Mouse (Mus musculus): ENCODE results near the gene Mlxip.

Mlxip gene

GRCm38 (mm10) chr5:123379504-123379931 lies 15.1 kb upstream of the Mlxip start:
- intact Hi-C loops (cut with DNase I): no loop called here

DNA sequence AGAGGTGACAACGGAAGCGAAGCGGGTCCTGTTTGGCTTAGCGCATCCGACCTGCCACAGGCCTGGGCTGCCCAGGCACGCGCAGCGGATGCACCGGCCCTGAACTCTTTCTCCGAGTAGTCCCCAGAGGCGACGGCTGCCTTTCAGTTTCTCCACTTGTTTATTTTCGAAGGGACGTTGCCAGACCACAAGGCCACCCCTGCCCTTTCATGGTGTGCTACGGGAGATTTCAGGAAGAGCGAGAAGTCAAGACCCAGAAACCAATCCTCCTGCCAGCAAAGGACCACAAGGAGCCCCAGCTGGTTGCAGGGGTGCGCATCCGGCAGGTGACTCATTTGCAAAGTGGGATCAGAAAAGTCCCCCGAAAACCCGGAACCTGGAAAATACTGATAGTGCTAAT lies 12.6 kb upstream of the Mlxip start:
- intact Hi-C loops (cut with DNase I): no loop called here

GRCm38 (mm10) chr5:123382686-123383085 lies 11.9 kb upstream of the Mlxip start:
- intact Hi-C loops (cut with DNase I): no loop called here

GRCm38 (mm10) chr5:123388452-123388851 lies 6.1 kb upstream of the Mlxip start:
- intact Hi-C loops (cut with DNase I): no loop called here

DNA sequence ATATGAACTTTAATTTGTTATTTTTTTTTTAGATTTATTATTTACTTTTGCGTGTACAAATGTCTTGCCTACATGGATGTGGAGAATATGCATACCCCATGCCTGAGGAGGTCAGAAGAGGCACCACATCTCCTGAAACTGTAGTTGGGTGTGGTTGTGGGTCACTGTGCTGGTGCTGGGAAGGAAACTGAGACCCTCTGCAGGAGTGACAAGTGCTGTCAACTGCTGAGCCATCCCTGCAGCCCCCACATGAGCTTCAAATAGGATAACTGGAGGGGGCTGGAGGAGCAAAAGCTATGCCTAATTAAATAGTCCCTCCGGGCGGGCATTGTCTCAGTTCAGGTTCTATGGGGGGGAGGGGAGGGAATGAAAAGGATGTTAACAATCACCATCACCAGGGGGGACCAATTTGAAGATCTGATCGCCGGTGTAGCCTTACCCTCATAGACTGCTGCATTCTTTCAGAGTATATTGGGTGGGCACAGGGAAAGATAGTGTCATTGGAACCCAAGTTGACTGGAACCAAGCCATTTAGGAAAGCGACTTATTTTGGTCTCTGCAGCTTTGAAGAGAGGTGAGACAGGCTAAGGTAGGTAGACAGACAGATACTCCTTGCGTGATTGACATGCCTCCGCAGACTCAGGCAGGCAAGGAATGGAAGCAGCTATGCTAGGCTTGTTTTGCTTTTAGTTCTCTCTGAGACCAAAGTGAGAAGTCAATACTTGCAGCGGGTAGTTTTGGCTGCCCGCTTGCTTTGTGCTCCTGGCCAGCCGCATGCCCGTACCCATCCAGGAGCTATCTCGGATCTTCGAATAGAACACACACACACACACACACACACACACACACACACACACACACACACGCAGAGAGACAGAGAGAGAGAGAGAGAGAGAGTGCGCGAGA lies 3.8 kb upstream of the Mlxip start:
- intact Hi-C loops (cut with DNase I): no loop called here

GRCm38 (mm10) chr5:123391442-123391809 lies 3.2 kb upstream of the Mlxip start:
- intact Hi-C loops (cut with DNase I): no loop called here

DNA sequence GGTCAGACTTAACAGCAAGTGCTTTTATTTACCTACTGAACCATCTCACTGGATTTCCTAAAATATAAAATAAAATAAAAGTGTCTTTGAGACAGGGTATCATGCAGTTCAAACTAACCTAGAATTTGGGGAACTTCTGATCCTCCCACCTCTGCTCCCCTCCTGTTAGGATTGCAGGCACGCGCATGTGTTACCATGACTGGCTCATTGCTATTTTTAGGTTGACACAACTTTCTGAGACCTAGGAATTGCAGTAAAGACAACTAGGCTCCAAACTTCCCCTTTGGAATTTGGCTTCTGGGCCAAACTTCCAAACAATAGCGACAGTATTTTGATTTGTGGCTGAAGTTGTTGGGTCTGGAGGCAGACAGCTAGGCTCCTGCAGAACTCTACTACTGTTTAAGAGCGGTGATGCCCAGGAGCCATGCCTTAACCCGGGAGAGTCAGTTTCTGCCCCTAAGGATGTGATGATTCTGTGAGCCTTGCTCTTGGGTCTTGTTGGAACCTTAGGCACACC lies 754 bp upstream of the Mlxip start:
- intact Hi-C loops (cut with DNase I): no loop called here

DNA sequence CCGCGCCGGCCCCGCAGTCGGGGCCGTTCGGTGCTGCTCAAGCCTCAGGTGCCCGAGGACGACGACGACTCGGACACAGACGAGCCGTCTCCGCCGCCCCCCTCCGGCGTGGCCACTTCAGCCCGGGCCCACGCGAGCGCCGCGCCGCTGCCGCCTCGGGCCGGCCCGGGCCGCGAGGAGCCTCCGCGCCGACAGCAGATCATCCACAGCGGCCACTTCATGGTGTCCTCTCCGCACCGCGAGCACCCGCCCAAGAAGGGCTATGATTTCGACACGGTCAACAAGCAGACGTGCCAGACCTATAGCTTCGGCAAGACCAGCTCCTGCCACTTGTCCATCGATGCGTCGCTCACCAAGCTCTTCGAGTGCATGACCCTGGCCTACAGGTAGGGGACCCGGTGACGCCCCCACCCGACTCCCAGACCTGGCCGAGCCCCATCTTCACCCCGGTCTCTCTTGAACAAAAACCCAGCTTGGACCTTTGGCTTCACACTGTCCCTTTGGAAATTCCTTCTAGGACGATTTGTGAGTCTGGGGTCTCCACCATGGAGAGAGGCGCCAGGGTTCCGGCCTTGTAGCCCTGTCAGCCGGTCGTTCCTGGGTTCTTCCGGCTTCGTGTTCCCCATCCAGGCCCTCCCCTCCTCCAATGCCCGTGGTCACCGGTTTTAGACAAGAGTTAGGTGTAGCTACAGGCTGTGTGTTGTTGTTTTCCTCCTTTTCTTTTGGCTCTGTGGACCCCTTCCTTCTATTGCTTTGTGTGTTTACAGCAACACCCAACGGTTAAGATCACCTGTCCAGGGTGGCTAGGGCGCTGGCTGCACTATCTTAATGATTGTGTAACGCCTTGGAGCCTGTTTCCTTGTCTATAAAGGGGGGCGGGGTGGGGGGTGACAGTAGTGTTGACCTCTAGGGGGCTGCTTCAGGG lies 621 bp downstream of the Mlxip start:
- intact Hi-C loops (cut with DNase I): loop anchor here (5.0 kb wide), 1 partner anchor 37 kb away; no protein-coding TSS in a partner anchor

DNA sequence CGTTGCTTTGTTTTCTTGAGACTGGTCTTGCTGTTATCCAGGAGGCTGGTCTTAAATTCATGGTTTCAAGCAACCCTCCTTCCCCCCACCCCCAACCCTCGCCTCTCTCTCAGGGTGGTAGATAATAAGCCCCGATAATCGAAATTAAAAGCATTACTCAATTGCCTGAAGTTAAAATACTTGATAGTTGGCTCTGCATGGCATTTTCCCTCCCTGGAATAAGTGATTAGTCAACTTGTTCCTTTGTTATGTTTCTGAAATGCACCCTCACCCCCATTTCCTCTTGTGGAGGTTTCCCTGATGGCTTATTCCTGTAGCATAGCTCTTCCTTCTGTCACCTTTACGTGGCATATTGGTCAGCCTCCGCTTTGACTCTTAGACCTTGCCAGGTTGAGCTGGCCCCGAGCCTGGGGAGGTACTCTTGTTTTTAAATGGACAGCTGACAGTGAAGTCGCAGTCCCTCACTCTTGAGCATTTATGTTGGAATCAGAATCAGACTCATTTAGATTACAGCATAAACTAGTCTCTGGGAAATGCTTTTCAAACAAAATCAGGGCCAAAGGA lies 2.4 kb downstream of the Mlxip start:
- intact Hi-C loops (cut with DNase I): loop anchor here (5.0 kb wide), 1 partner anchor 35 kb away; no protein-coding TSS in a partner anchor

DNA sequence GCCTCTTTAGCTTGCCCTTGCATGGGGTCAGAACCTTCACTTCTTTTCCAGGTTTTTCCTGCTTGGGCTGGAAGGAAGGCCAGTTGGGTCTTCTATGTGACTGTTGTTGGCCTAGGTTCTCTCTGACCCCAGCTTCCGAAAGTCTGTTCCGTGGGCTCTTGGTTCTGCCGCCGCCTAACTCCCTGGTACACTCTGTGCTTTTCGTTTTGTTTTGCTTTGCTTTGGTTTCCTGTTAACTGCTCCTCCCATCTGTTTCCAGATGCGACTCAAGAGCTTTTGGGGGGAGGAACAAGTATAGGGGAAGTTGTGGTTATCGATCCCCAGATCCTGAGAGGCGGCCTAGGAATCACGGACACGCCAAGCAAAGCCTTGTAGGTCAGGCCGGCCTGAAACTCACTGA lies 3.2 kb downstream of the Mlxip start:
- intact Hi-C loops (cut with DNase I): loop anchor here (5.0 kb wide), 1 partner anchor 35 kb away; no protein-coding TSS in a partner anchor

DNA sequence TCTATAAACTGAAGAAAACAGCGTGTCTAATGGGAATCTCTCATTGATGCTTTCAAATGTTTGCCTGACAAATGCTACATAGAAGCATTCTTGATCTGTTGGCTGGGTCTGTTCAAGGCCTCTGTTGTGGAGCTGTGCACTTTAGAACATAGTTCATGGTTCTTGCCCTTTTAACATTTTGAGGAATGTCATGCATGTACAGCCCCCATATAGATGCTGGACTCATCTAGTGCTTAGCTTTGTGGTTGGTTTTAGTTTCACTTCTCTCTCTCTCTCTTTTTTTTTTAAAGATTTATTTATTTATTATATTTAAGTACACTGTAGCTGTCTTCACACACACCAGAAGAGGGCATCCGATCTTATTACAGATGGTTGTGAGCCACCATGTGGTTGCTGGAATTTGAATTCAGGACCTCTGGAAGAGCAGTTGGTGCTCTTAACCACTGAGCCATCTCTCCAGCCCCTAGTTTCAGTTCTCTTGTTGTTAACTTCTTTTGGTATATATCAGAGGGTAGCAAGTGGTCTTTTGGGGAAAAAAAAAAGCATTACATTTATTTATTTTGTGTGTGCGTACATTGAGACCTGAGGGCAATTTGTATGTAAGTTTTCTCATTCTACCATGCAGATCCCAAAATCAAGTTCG lies 4.4 kb downstream of the Mlxip start:
- intact Hi-C loops (cut with DNase I): loop anchor here (5.0 kb wide), 1 partner anchor 33 kb away; no protein-coding TSS in a partner anchor

GRCm38 (mm10) chr5:123404480-123404879 lies 9.9 kb downstream of the Mlxip start:
- intact Hi-C loops (cut with DNase I): no loop called here

DNA sequence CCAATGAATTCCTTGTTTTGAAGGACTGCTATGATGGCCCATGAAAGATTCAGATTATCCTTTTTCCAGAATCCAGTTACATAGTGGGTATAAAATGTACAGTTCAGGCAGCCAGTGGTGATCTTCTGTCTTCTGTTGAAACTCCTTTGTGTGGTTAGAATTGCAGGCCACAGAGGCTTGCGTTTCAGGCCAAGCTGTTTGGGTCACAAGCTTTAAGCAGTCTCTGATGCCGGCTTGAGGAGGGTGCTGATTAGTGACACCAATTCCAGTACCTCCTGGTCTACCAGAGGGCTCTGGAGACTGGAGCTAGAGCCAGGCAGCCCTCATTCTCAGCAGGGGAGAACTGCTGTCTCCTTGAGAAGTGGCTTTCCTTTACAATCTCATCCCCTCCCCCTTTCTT lies 12.4 kb downstream of the Mlxip start:
- intact Hi-C loops (cut with DNase I): no loop called here

- intact Hi-C loops (cut with DNase I): no loop called here
Measured at GRCm38 (mm10) chr5:123408176-123408575, 13.6 kb downstream of the Mlxip start.

GRCm38 (mm10) chr5:123412193-123412592 lies 17.6 kb downstream of the Mlxip start:
- intact Hi-C loops (cut with DNase I): no loop called here

DNA sequence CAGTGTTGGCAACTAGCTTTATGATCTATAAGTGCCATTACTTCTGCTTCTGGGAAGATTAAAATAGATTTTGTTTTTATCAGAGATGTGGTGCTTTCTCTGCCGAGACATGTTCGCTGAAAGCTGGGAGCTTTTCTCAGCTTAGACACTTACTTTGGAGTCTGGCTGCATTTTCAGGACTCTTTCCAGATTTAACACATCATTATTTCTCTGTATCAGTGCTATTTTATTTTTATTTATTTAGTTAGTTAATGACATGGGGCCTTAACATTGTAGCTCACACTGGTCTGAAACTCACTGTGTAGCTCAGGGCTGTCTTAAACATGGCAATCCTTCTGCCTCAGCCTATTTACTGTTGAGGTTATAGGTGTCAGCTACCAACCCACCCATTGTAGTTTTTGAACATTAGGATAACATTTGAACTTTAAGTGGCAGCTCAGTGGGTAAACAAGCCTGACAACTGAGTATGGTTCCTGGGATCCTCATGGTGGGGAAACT lies 19.3 kb downstream of the Mlxip start:
- intact Hi-C loops (cut with DNase I): no loop called here

GRCm38 (mm10) chr5:123416149-123416548 lies 21.6 kb downstream of the Mlxip start:
- intact Hi-C loops (cut with DNase I): no loop called here

DNA sequence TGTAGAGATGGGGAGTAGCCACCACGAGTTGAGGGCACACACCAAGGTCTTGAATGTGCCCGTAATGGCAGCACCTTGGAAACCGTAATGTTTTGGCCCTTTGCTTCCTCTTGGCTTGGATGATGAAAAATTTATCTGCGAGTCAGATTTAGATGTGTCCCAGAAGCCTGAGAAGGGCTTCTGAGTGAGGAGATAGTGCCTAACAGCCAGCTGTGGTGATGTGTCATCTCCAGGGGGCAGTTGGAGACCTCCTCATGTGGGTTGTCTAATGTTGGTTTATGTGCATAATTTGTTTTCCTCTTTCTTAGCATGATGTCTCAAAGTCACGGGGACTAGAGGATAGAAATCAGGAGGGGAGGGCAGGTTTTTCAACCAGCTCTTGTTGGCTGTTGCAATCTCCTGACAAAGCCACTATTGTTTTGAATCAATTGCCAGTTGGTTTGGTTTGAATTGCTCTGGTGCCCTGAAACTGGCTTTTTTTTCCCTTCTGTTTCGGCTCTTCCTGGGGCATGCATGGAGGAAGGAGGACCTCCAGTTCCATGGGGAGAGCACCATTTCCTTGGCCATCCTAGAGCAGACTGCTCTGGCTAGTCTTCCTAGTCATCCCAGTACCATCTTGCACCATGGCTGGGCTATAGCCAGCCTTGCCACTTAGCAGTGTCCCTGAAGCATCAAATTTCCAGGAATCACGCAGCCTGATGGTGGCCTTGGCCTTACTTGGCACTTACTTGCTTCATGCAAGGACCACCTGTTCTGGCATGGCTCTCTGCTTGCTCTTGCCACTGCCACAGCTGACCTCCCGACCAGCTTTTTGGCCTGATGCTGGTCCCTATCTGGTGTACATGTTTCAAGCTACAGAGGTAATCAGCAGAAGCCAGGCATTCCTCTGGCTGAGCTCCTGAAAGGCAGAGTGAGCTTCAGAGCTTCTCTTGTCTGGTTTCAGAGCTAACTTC lies 22.2 kb downstream of the Mlxip start:
- intact Hi-C loops (cut with DNase I): no loop called here

DNA sequence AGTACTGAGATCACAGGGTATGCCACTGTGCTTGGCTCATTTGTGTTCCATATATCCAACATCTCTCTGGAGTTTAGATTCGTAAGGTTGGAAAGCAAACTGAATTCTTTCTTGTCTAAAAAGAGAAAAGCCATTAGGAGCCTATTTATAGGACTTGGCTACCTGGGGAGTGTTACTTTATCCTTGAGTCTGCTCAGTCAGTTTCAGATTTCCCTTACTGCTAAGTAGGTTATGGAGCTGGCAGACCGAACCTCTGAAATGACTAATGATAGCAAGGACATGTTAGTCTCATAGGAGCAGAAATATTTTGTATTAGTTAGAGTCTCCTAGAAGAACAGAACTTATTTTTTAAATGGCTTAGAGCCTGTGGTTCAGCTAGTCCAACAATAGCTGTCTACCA lies 29.3 kb downstream of the Mlxip start:
- intact Hi-C loops (cut with DNase I): no loop called here

Data from adrenal gland (tissue).